Mouse (Mus musculus) gastrocnemius, postnatal 14 days (tissue): ENCODE measurements at regions not wholly inside any gene's neighbourhood (a gene's known extent, or its start where the extent isn't known, plus 50 kb on each side); places are given as distances from the start of the nearest gene placed in this dataset.

Experiments used
- DNase-seq: peaks from one replicate; pipeline ENCODE4 v3.0.0; 2021; ENCODE audit warnings: mixed read lengths
- intact Hi-C: fragments of 180-260 bp; cut with DNase I; formaldehyde crosslinking; loops from one replicate; pipeline ENCODE4 v1.15.1; 2025; ENCODE audit warnings: low total_unique reads

GRCm38 (mm10) chr3:154513566-154513965 is 82.9 kb upstream of the Cryz start:
- no peak for DNase-seq
- intact Hi-C loops: no loop called here

GRCm38 (mm10) chr3:154510160-154510559 is 86.4 kb upstream of the Cryz start:
- no peak for DNase-seq

GRCm38 (mm10) chr3:154509394-154509793 is 87.1 kb upstream of the Cryz start:
- no peak for DNase-seq
- intact Hi-C loops: no loop called here

More at GRCm38 (mm10) chr3:154510160-154510559, 86.4 kb upstream of the Cryz start:
- intact Hi-C loops: no loop called here

- no peak for DNase-seq
These were observed 103.1 kb upstream of the Cryz start for GRCm38 (mm10) chr3:154493387-154493920.

GRCm38 (mm10) chr3:154472426-154472825 is 124.1 kb upstream of the Cryz start:
- intact Hi-C loops: no loop called here
- no peak for DNase-seq

More at GRCm38 (mm10) chr3:154493387-154493920, 103.1 kb upstream of the Cryz start:
- intact Hi-C loops: no loop called here

- DNase-seq: peak; percentile 22
- intact Hi-C loops: no loop called here
These were observed 128.7 kb upstream of the Cryz start for GRCm38 (mm10) chr3:154467581-154468374.

- no peak for DNase-seq
- intact Hi-C loops: no loop called here
These were observed 127.7 kb upstream of the Lhx8 start for GRCm38 (mm10) chr3:154458208-154458607.

GRCm38 (mm10) chr3:154453025-154453424 is 122.6 kb upstream of the Lhx8 start:
- DNase-seq: no peak
- intact Hi-C loops: no loop called here

- intact Hi-C loops: no loop called here
- DNase-seq: no peak
These were observed 122.1 kb upstream of the Lhx8 start for GRCm38 (mm10) chr3:154452585-154452984.

GRCm38 (mm10) chr3:154451169-154451568 is 120.7 kb upstream of the Lhx8 start:
- DNase-seq: no peak
- intact Hi-C loops: no loop called here

GRCm38 (mm10) chr3:154443351-154444075 is 113.1 kb upstream of the Lhx8 start:
- DNase-seq: no peak

GRCm38 (mm10) chr3:154441454-154441853 is 111.0 kb upstream of the Lhx8 start:
- DNase-seq: no peak
- intact Hi-C loops: no loop called here

More at GRCm38 (mm10) chr3:154443351-154444075, 113.1 kb upstream of the Lhx8 start:
- intact Hi-C loops: no loop called here

GRCm38 (mm10) chr3:154440899-154441298 is 110.4 kb upstream of the Lhx8 start:
- DNase-seq: no peak
- intact Hi-C loops: no loop called here

GRCm38 (mm10) chr3:154430856-154431255 is 100.4 kb upstream of the Lhx8 start:
- no peak for DNase-seq
- intact Hi-C loops: no loop called here

- intact Hi-C loops: no loop called here
- no peak for DNase-seq
These were observed 99.2 kb upstream of the Lhx8 start for GRCm38 (mm10) chr3:154429666-154430065.

- intact Hi-C loops: no loop called here
- DNase-seq: no peak
These were observed 94.1 kb upstream of the Lhx8 start for GRCm38 (mm10) chr3:154424589-154424988.

- DNase-seq: no peak
- intact Hi-C loops: no loop called here
These were observed 91.0 kb upstream of the Lhx8 start for GRCm38 (mm10) chr3:154421461-154421950.

- DNase-seq: no peak
- intact Hi-C loops: no loop called here
These were observed 87.8 kb upstream of the Lhx8 start for GRCm38 (mm10) chr3:154418177-154418832.

- DNase-seq: no peak
- intact Hi-C loops: no loop called here
These were observed 83.9 kb upstream of the Lhx8 start for GRCm38 (mm10) chr3:154414358-154414757.

GRCm38 (mm10) chr3:154410292-154410691 is 79.8 kb upstream of the Lhx8 start:
- intact Hi-C loops: no loop called here
- DNase-seq: no peak
